Mouse (Mus musculus) left cerebral cortex, adult 2 months (tissue): ENCODE measurements around the gene Ankrd6. TPM values are rescaled to one million over a fixed set of nuclear protein-coding genes. Genes with fewer than 3 reads are reported as not detected.

Experiments used
- DNase-seq, 2 experiments: peaks; one replicate each; pipeline ENCODE4 v3.0.0; 2021 to 2022; ENCODE audit warnings: low spot score in 2 of 2, mixed read lengths in 1 of 2; ENCODE audit errors: extremely low spot score in 1 of 2
- H3K27ac ChIP-seq: fragments of 200-600 bp; 2 replicates; pipeline ENCODE4 v1.8.1; 2022
- H3K4me3 ChIP-seq: fragments of 200-600 bp; 2 replicates; pipeline ENCODE4 v1.8.1; 2022
- CTCF ChIP-seq: fragments of 200-600 bp; IDR thresholded peaks from 2 replicates; pipeline ENCODE4 v1.8.1; 2022; ENCODE audit warnings: antibody characterized with exemption, mild to moderate bottlenecking, moderate library complexity
- intact Hi-C: fragments of 180-260 bp; cut with DNase I; formaldehyde crosslinking; loops from one replicate; pipeline ENCODE4 v1.15.1; 2025
- total RNA-seq, 2 experiments: library from RNA; stranded (reverse); gene quantifications; 2 replicates each; pipeline ENCODE4 v1.2.3; 2021

The Ankrd6 gene
- total RNA-seq, 2 experiments from 2014 or later, result 51.6 to 54.5 TPM

- Histone ChIP-seq H3K27ac (no peak overlapping the region), H3K4me3 (no peak overlapping the region)
- intact Hi-C loops, result no loop called here
- DNase-seq, result no peak
- TF ChIP-seq CTCF, result no peak
Observed at GRCm38 (mm10) chr4:32918571-32918970, 32.1 kb downstream of the Ankrd6 start.

GRCm38 (mm10) chr4:32916689-32917385, 33.8 kb downstream of the Ankrd6 start:
- TF ChIP-seq CTCF, result no peak
- no peak for DNase-seq
- Histone ChIP-seq H3K27ac (no peak overlapping the region), H3K4me3 (no peak overlapping the region)
- intact Hi-C loops, result no loop called here

GRCm38 (mm10) chr4:32915928-32916327, 34.7 kb downstream of the Ankrd6 start:
- intact Hi-C loops, result no loop called here
- TF ChIP-seq CTCF, result no peak
- no peak for DNase-seq
- H3K27ac ChIP-seq, result no peak overlapping the region
- H3K4me3 ChIP-seq, result no peak overlapping the region

GRCm38 (mm10) chr4:32909996-32910395, 40.6 kb downstream of the Ankrd6 start:
- no peak for DNase-seq
- Histone ChIP-seq H3K4me3 (no peak overlapping the region), H3K27ac (no peak overlapping the region)
- intact Hi-C loops, result no loop called here
- TF ChIP-seq CTCF, result no peak

- intact Hi-C loops, result no loop called here
- no peak for DNase-seq
Observed at GRCm38 (mm10) chr4:32909241-32909979, 41.2 kb downstream of the Ankrd6 start.

GRCm38 (mm10) chr4:32907631-32908030, 43.0 kb downstream of the Ankrd6 start:
- Histone ChIP-seq H3K27ac (no peak overlapping the region), H3K4me3 (no peak overlapping the region)
- intact Hi-C loops, result no loop called here
- DNase-seq, result no peak
- no peak for TF ChIP-seq CTCF

More at GRCm38 (mm10) chr4:32909241-32909979, 41.2 kb downstream of the Ankrd6 start:
- Histone ChIP-seq H3K4me3 (no peak overlapping the region), H3K27ac (no peak overlapping the region)
- no peak for TF ChIP-seq CTCF

- no peak for TF ChIP-seq CTCF
- peak; percentile 53 to 60 for DNase-seq
- intact Hi-C loops, result no loop called here
- Histone ChIP-seq H3K27ac (no peak overlapping the region), H3K4me3 (no peak overlapping the region)
Observed at GRCm38 (mm10) chr4:32906627-32907026, 44.0 kb downstream of the Ankrd6 start.

GRCm38 (mm10) chr4:32905913-32906312, 44.7 kb downstream of the Ankrd6 start:
- Histone ChIP-seq H3K4me3 (no peak overlapping the region), H3K27ac (no peak overlapping the region)
- intact Hi-C loops, result no loop called here
- TF ChIP-seq CTCF, result no peak
- no peak for DNase-seq

- Histone ChIP-seq H3K4me3 (no peak overlapping the region), H3K27ac (no peak overlapping the region)
- intact Hi-C loops, result no loop called here
- DNase-seq, result no peak
- TF ChIP-seq CTCF, result no peak
Observed at GRCm38 (mm10) chr4:32905381-32905780, 45.3 kb downstream of the Ankrd6 start.

GRCm38 (mm10) chr4:32903826-32904225, 46.8 kb downstream of the Ankrd6 start:
- DNase-seq, result no peak
- TF ChIP-seq CTCF, result no peak
- intact Hi-C loops, result no loop called here
- no peak overlapping the region for H3K4me3 ChIP-seq
- no peak overlapping the region for H3K27ac ChIP-seq

- DNase-seq, result no peak
- intact Hi-C loops, result no loop called here
- H3K4me3 ChIP-seq, result no peak overlapping the region
- no peak for TF ChIP-seq CTCF
- no peak overlapping the region for H3K27ac ChIP-seq
Observed at GRCm38 (mm10) chr4:32899051-32899450, 51.6 kb downstream of the Ankrd6 start.

GRCm38 (mm10) chr4:32891341-32891740, 59.3 kb downstream of the Ankrd6 start:
- no peak overlapping the region for H3K4me3 ChIP-seq
- TF ChIP-seq CTCF, result no peak
- no peak for DNase-seq
- intact Hi-C loops, result no loop called here
- no peak overlapping the region for H3K27ac ChIP-seq

GRCm38 (mm10) chr4:32890735-32891098, 59.9 kb downstream of the Ankrd6 start:
- peak overlapping the region; percentile 53; the same call in 1 of the 2 replicates for H3K27ac ChIP-seq
- intact Hi-C loops, result no loop called here
- no peak for DNase-seq

More at GRCm38 (mm10) chr4:32890735-32891098, 59.9 kb downstream of the Ankrd6 start:
- no peak for TF ChIP-seq CTCF
- H3K4me3 ChIP-seq, result no peak overlapping the region
